Mouse (Mus musculus): ENCODE measurements around the gene Plxnd1. TPM values are rescaled to one million over a fixed set of nuclear protein-coding genes. Genes with fewer than 3 reads are reported as not detected.

The Plxnd1 gene
- 10 to 100 TPM; 14.7 to 26.7 TPM for total RNA-seq (2021)
- long read RNA-seq, experiment 1, full-length matches to known transcripts, result 7 of 16 reads
- long read RNA-seq, experiment 1, partial matches to known transcripts, result 4 of 16 reads
- long read RNA-seq, experiment 1, other reads (novel, unspliced or antisense), result 5 of 16 reads
- long read RNA-seq, experiment 2, partial matches to known transcripts, result 2 of 4 reads
- long read RNA-seq, experiment 2, other reads (novel, unspliced or antisense), result 2 of 4 reads

DNA sequence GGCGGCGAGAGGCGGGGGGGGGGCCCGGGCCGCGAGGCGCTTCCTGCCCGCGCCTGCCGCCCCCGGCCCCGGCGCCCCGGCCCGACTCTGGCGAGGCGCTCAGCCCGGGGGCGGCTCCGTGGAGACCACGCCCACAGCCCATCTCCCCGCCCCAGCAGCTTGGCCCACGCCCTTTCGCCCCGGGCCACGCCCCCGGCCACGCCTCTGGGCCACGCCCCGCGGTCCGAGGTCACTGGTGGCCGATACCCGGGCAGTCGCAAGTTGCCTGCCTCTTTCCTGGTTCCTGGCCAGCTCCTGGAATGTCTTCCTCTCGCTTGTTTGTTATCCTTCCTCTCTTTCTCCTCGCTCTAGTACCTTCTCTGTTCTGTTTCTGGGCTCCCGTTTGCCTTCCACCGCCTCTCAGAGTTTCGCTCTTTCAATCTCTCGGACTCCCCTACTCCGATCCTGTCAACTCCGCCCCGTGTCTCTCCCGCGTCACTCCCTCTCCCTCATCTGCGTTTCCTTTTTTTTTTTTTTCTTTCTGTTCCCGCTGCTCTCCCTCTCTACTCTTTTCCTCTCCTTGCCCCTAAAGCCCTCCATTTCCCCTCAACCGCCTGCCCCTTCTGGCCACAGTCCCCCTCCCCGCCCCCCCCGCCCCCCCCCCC lies at the start of gene Plxnd1:
Gene Plxnd1 (minus strand): TSS at position 129 of the 644 bp plus-strand sequence.
- intact Hi-C loops (cut with DNase I), result loop anchor here (5.0 kb wide), 1 partner anchor 38 kb away; no protein-coding TSS in a partner anchor
- Histone ChIP-seq H3K27ac (peak within 1 kb of the TSS; percentile 94), H3K4me3 (peak within 1 kb of the TSS; percentile 81)
- TF ChIP-seq CTCF (IDR thresholded peaks at IDR 0.05), result no peak
- DNase-seq, result peak; percentile 97

DNA sequence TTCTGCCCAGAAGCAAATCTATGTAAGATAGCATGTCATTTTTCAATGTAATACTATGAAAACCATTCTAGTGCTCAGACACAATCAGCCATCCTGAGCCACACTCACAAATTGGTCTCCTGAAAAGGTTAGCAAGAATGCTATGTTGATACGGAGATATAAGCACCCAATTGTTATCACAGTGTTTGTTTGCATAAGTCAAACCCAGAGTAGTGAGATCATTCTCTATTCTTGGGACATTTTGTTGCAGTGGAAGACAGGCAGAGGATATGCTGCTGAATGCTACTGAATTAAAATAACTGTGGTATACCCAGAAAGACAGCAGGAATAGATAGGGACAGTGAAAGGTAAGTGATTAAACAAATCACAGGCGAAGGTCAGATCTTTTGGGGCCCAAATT lies 49.2 kb upstream of the Plxnd1 start:
- Histone ChIP-seq H3K27ac (peak overlapping the region; percentile 64), H3K4me3 (no peak overlapping the region)
- intact Hi-C loops (cut with DNase I), result no loop called here
- DNase-seq, result no peak
- TF ChIP-seq CTCF (IDR thresholded peaks at IDR 0.05), result no peak

DNA sequence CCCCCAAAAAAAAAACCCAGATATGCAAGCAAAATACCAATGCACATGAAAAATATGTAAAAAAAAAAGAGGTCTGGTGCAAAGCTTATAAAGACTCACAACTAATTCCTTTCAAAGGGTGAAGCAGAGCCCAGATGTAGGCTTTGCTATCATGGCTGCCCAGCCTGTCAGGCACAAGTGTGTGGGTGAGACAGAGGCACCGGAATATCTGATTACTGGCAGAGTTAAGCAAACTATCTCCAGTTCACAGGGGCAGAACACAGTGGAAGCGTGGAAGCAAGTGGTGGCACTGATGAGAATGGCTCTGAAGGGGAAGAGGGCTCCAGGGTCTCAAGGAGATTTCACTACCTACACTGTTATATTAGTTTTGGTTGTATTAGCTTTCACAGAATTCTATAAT lies 43.4 kb upstream of the Plxnd1 start:
- no peak for DNase-seq
- intact Hi-C loops (cut with DNase I), result no loop called here
- Histone ChIP-seq H3K27ac (peak overlapping the region; percentile 91), H3K4me3 (peak overlapping the region; percentile 37; the same call in 1 of the 2 replicates)
- no peak for TF ChIP-seq CTCF (IDR thresholded peaks at IDR 0.05)

DNA sequence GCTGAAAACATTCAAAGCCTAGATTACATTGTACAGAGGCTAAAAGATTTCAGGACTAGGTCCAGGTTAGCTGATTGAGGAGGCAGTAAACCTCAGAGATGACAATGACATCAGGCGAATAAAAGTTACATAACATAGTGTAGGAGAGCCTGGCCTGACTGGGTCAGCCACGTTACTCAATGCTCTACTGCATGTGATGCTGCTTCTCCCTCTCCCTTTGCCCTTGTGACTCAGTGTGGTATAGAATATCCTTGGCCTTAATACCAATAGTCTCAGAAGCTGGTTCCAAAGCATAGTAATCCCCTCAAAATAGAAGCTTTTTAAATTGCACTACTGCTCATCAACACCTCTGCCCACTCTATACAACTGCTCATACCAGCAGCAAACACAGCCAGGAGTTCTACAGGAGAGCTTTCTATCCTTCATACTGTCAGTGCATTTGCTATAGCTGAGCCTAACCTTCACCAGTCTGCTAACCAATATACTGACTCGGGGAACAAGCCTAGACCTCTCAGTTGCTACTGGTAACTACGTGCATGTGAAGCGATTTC lies 42.6 kb upstream of the Plxnd1 start:
- Histone ChIP-seq H3K4me3 (peak overlapping the region; percentile 37), H3K27ac (peak overlapping the region; percentile 91)
- peak; percentile 61 for DNase-seq
- no peak for TF ChIP-seq CTCF (IDR thresholded peaks at IDR 0.05)
- intact Hi-C loops (cut with DNase I), result loop anchor here (1.0 kb wide), 1 partner anchor 36 kb away; no protein-coding TSS in a partner anchor

DNA sequence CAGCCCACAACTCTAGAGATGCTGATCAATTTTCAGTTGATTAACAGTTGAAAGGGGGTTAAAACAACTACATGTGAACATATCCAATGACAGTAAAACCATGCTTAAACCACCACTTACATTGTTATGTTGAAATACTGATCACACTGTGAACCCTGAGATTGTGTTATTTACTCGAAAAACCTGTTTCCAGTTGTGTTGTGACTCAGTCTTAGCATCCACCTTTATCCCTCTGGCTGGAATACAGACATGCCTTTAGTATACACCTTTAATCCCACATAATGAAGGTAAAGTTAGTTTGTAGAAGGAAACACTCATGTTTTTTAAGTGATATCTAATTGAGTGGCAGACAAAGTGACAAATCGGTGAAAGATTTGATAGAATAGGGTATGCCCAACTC lies 41.8 kb upstream of the Plxnd1 start:
- TF ChIP-seq CTCF (IDR thresholded peaks at IDR 0.05), result no peak

DNA sequence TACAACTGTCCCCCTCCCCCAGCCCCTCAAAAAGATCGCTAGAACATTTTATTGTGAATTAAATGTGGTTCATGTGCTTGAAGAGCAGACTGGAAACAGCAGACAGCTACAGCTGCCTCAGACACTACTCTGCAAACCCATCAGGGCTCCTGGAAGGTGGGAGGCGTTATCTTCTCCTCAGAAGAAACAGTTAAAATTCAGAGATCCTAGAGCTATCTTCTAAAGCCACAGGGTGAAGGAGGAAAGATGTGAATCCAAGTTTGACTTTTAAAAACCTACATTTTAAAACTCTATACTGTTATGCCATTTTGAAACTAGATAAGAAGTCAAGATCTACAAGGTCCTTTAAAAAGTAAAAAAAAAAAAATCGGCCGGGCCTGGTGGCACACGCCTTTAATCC lies 36.2 kb upstream of the Plxnd1 start:
- no peak for DNase-seq
- H3K4me3 ChIP-seq, result no peak overlapping the region
- no peak for TF ChIP-seq CTCF (IDR thresholded peaks at IDR 0.05)
- H3K27ac ChIP-seq, result no peak overlapping the region
- intact Hi-C loops (cut with DNase I), result loop anchor here (5.0 kb wide), 1 partner anchor 76 kb away; no protein-coding TSS in a partner anchor

More for the DNA sequence above, 41.8 kb upstream of the Plxnd1 start:
- intact Hi-C loops (cut with DNase I), result no loop called here
- peak overlapping the region; percentile 91 for H3K27ac ChIP-seq
- peak overlapping the region; percentile 13; the same call in 1 of the 2 replicates for H3K4me3 ChIP-seq
- DNase-seq, result no peak

DNA sequence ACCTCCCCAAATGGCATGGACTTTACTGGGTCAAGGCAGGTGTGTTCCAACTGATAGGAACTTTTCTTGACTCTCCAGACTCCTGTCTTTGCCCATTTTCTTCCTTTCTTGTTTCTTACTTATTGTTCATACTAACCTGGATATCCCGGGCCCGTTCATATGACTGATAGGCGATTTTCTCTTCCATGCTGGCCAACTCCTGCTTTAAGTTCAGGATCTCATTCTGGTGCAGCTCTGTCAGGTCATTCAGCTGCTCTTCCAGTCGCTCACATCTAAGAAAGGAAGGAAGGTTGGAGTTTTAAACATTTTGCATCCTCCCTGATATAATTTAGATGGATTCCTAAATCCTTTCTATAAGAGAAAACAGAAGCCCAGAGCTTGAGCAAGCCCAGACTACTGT lies 29.9 kb upstream of the Plxnd1 start:
- no peak for TF ChIP-seq CTCF (IDR thresholded peaks at IDR 0.05)
- no peak for DNase-seq
- intact Hi-C loops (cut with DNase I), result no loop called here
- H3K4me3 ChIP-seq, result no peak overlapping the region
- no peak overlapping the region for H3K27ac ChIP-seq

DNA sequence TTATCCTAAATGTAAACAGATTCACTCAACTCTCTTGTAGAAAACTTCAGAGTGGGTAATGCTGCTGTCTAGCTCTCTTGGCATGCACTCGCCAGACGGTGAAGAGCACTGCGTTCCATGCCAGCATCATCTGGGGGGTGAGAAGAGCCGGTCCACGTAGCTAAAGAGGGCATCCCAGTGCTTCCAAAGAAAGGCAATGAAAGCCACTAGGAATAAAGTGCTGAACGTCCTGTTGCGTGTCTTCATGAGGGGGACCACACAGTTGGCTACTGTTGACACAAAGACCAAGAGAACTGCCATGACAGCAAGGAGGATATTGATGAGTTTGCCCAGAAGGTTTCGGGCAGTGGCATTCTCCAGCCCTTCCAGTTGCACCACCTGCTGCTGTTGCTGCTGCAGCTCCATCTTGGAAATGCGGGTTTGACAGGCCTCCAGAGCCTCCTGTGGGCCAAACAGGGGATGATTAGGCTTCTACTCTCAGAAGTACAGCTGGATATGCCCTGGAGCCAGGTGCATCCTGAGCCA lies 27.2 kb upstream of the Plxnd1 start:
- Histone ChIP-seq H3K4me3 (no peak overlapping the region), H3K27ac (no peak overlapping the region)
- DNase-seq, result no peak
- no peak for TF ChIP-seq CTCF (IDR thresholded peaks at IDR 0.05)
- intact Hi-C loops (cut with DNase I), result no loop called here

DNA sequence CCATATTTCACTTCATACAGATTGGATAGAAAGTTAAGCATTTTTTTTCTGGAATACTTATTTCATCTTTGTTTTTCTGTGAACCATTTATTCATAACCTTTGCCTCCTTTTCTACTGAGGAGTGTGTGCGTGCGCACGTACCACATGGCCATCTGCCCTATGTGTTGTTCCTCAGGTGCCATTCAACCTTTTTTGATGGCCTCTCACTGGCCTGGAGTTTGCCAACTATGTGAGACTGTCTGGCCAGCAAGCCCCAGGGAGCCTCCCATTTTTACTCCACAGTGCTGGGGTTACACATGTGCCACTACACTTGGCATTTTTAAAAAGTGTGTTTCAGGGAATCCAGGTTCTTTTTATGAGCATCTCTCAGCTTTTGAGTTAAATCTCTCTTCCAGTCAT lies 21.1 kb upstream of the Plxnd1 start:
- intact Hi-C loops (cut with DNase I), result no loop called here
- no peak for DNase-seq
- no peak overlapping the region for H3K4me3 ChIP-seq
- no peak for TF ChIP-seq CTCF (IDR thresholded peaks at IDR 0.05)
- H3K27ac ChIP-seq, result peak overlapping the region; percentile 24; the same call in 1 of the 2 replicates

DNA sequence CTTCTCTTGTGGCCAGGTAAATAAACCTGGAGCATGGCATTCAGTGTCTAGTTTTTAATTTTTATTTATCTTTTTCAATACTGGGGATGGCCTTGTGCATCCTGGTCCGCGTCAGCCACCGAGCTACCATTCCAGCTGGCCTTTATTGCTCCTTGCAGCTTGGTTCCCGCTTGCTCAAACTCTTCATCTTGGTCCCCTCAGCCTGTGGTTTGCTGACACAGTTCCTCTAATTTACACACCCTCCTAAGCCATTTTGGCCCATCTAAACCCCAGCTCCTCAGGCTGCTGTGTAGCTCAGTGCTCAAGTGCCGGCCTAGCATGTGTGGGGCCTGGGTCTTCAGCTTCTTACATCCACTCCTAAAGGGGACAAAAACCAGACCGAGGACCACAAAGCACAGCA lies 19.3 kb upstream of the Plxnd1 start:
- Histone ChIP-seq H3K4me3 (no peak overlapping the region), H3K27ac (no peak overlapping the region)
- DNase-seq, result no peak
- TF ChIP-seq CTCF (IDR thresholded peaks at IDR 0.05), result no peak
- intact Hi-C loops (cut with DNase I), result no loop called here

DNA sequence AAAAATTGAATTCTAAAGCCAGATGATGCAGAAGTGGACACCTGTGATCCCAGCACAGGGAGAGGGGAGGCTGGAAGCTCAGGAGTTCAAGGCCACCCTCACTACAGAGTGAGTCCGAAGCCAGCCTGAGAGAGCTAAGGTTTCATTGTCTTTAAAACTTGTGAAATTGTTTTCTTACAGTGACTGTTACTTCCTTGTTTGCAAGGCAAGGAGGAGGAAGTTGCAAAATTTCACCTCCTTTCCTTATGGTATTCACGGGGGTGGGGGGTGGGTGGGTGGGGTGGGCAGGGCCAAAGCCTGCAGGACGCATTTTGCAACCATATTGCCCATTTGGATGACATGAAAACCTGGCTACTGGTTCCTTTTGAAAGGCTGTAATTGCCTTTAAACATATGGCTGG lies 18.9 kb upstream of the Plxnd1 start:
- intact Hi-C loops (cut with DNase I), result no loop called here
- no peak for DNase-seq
- no peak overlapping the region for H3K27ac ChIP-seq
- no peak for TF ChIP-seq CTCF (IDR thresholded peaks at IDR 0.05)
- no peak overlapping the region for H3K4me3 ChIP-seq

DNA sequence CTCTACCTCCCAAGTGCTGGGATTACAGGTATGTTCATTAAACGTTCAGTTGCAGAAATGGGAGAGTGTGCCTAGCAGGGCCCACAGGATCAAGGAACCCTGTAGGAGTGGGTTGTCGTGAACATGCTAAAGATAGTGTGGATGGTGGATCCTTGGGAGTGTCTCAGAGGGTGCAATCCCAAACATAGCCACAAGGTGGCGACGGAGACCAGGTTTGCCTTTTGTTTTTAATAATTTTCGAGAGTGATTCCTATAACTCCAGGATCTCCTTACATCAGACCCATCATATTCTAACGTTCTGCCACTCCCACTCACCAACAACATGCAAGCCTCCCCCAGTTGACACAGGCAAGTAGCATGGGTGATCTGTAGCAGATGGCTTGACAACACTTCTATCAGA lies 15.7 kb upstream of the Plxnd1 start:
- peak; percentile 78 for DNase-seq
- Histone ChIP-seq H3K4me3 (no peak overlapping the region), H3K27ac (no peak overlapping the region)
- intact Hi-C loops (cut with DNase I), result loop anchor here (2.0 kb wide), 1 partner anchor 118 kb away; no protein-coding TSS in a partner anchor
- TF ChIP-seq CTCF (IDR thresholded peaks at IDR 0.05), result no peak; the same call in 1 of the 2 replicates

DNA sequence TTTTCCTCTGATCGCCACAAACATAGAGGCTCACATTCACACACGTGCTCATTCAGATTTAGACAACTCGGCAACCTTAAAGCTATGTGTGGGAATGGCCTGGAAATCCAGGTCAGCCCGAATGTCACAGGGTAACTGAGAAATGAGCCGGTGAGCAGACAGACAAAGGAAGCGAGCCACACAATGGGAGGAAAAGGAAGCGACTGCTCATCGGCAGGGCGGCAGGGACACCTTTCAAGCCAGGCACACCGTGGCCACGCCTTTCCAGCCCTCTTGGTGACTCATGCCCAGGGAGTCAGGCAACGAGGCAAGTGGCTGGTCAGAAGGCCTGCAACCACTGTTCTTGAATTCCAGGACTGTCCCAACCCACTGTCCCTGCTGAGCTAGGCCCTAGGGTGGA lies 14.6 kb upstream of the Plxnd1 start:
- intact Hi-C loops (cut with DNase I), result loop anchor here (2.0 kb wide), 1 partner anchor 163 kb away; no protein-coding TSS in a partner anchor
- no peak overlapping the region for H3K4me3 ChIP-seq
- DNase-seq, result peak; percentile 41
- no peak for TF ChIP-seq CTCF (IDR thresholded peaks at IDR 0.05)
- peak overlapping the region; percentile 43; the same call in 1 of the 2 replicates for H3K27ac ChIP-seq

Data from gastrocnemius, adult 2 months (tissue).